Mouse (Mus musculus): ENCODE measurements at regions not wholly inside any gene's neighbourhood (a gene's known extent, or its start where the extent isn't known, plus 50 kb on each side); places are given as distances from the start of the nearest gene placed in this dataset.

DNA sequence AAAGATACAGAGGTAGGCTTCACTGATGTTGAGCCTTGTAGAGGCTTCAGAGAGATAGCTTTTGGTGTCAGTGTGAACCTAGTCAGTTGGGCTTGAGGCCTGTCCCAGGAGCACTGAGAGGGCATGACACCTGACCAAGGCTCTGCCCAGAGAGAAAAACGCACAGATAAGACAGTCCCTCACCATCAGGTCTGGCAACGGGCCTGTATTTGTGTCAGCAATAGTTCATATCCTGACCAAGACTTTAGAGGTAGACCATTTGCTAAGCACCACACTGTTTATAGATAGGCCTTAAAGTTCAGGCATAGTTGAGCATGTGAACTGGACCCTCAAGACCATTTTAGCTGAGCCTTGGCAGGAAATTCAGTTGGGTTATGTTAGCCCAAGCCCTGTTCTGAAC lies 60.4 kb upstream of the C2cd4b start:
- no peak for DNase-seq

DNA sequence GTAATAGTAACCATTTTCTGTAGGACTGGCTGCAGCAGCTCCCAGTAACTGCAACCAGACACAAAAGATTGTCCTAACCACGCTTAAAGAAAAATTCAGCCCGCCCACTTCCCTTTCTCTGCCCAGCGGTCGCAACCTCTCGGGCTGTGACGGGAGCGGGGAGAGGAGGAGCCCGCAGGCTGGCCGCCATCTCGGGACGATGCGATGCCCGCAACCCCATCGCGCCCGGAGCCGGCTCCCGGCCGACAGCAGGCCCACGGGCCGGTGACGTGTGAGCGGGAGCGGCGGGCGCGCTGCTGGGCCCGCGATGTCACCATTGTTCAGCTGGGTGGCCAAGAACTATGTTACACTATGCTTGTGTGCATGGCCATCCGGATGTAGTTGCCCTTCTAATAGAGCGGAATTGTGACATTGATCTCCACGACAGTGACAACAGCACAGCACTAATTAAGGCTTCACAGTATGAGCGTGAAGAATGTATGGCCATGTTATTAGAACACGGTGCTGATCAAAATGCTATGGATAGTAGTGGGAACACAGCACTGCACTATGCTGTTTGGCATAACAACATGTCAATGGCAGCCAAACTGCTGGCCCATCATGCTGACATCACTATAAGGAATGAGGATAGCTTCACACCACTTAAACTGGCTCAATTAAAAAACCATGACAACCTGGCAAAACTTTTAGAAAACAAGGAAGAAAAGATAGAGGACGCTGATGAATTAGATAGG lies 59.2 kb upstream of the C2cd4b start:
- DNase-seq: peak; percentile 70

DNA sequence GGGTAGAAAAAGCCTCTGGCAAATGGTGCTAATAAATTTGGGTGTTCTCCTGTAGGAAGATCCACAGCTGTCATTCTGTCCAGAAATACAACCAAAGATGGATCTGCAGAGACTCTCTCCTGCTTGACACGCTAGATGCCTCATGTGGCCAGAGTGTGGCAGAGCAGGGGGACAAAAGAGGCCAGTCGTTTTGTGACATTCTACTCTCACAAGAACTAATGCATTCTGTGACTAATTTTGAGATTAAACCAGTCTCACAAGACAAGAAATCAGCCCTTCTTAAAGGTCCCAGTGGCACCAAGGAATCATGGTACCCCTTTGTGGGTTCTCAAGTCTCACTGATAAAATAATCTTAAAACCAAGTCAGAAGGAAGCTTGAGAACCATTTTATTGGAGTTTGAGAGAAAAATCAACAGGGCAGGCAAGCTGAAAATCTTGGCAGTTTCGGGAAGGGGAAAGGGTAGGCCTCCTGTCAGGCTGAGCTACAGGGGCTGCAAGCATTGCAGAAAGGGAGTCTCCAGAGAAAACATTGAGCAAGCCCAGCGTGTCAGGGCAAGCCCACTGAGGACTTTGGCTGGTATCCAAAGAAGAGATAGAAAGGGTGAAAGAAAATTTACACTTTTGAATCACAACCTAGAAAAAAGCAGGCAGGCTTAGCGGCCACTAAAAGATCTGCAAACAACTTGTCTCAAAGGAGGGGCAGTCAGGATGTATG lies 50.8 kb upstream of the C2cd4b start:
- DNase-seq: no peak
